Mouse (Mus musculus): ENCODE results near the gene Sh3bp5l. TPM values are rescaled to one million over a fixed set of nuclear protein-coding genes. Genes with fewer than 3 reads are reported as not detected.
A peak's percentile ranks its signal among the peaks of the same experiment; 100 is the strongest.

Gene Sh3bp5l
- polyA plus RNA-seq (2014; fragmentation: Nextera tagmentation; extraction: Ambion mirVana): 26.8 and 34.2 TPM in 2 replicates

DNA sequence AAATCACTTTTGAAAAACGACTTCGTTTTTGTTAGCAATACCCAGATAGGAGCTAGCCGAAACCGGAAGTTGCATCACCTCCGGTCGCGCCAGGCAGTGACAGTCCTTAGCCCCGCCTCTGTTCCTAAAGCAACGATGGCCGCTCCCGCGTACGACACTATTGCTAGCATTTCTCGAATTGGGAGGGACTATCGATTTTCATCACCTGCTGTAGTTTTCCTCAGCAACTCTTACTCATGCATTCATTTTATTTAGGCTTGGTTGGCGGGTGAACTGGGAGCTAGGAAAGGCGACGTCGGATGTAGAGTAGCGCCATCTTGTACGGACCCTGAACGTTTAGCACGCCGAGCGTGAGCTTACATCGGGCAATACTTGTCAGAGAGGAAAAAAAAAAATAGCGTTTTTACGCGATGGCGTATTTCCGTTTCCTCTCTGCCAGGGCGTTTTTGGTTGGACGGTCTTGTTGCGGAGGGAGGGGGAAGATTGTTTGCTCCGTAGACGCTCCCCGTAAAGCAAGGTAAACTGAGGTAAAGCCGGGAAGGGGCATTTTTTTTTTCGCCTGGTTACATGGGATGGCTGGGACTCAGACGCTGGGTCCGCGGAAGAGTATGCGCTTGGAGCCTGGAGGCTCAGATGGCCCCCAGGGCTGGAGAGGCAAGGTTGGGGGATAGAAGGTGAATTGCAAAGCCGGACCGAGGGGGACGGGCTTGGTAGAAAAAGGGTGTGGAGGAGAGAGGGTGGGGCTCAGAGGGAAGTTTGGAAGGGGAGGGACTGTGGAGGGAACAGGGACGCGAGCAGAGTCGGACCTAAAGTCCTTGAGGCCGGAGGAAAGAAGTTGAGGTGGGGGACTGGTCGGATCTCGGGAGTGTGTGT is at the start of gene Sh3bp5l, which contains the start of gene Zfp672:
Sh3bp5l (plus strand) TSS at position 449 of the 873 bp plus-strand sequence.
Zfp672 (minus strand) TSS at position 64 of the 873 bp plus-strand sequence.
- Histone ChIP-seq H3K9ac (ENCODE audit: low read length) (peak within 1 kb of the TSS; percentile 90), H3K36me3 (ENCODE audit: control insufficient read depth, insufficient read depth, low read length) (peaks cover 7% of the 10 kb centered on the region; the same call in 1 of the 2 replicates), H3K4me3 (ENCODE audit: low read depth, low read length) (peak within 1 kb of the TSS; percentile 91), H3K4me1 (ENCODE audit: control insufficient read depth, insufficient read depth, low read length) (peaks cover 18% of the 10 kb centered on the region), H3K9me3 (ENCODE audit: control insufficient read depth, low read length) (no peaks in the 10 kb centered on the region; the same call in 1 of the 2 replicates), H3K4me2 (peak within 1 kb of the TSS; percentile 92), H3K27ac (ENCODE audit: low read depth, low read length) (peak within 1 kb of the TSS; percentile 56; the same call in 1 of the 2 replicates), H3K27me3 (ENCODE audit: control insufficient read depth, insufficient read depth, low read length) (no peaks in the 10 kb centered on the region)
- DNase-seq (ENCODE audit: low spot score, missing footprints): peak; percentile 99
- ATAC-seq (ENCODE audit: low FRiP score): peak; percentile 93
- under 1% methylated on average over 52 of the region's 52 CpGs for WGBS

DNA sequence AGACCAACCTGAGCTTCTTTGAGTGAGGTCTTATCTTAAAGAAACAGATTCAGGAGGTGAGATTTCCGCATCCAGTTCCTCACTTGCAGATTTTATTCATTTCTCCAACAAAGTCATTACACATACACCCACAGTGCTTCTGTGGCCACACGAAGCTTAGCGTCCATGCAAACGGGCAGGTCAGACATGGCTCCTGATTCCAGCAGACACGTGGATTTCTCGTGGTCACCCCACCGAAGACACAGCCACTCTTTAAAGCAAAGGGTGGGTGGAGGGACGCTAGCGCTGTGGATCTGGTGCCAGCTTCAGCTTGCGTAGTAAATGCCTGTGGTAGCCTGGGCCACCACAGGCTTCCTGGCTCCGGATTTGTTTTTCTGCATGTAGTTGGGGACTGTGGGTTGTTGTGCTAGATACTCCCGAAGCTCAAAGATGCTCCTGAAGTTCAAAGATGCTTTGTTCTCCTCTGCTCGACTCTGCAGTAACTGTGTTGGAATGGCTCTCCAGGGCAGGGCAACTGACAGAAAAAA is 48.5 kb upstream of the Sh3bp5l start:
- no peaks in the 10 kb centered on the region for H3K27me3 ChIP-seq (ENCODE audit: control insufficient read depth, insufficient read depth, low read length)
- no peak overlapping the region for H3K27ac ChIP-seq (ENCODE audit: low read depth, low read length)
- no peak for ATAC-seq (ENCODE audit: low FRiP score)
- H3K9ac ChIP-seq (ENCODE audit: low read length): no peak overlapping the region
- DNase-seq (ENCODE audit: low spot score, missing footprints): no peak
- H3K4me3 ChIP-seq (ENCODE audit: low read depth, low read length): no peak overlapping the region
- WGBS: 89% methylated on average over 13 of the region's 13 CpGs
- H3K9me3 ChIP-seq (ENCODE audit: control insufficient read depth, low read length): no peaks in the 10 kb centered on the region
- H3K4me1 ChIP-seq (ENCODE audit: control insufficient read depth, insufficient read depth, low read length): no peaks in the 10 kb centered on the region
- H3K4me2 ChIP-seq: no peak overlapping the region
- H3K36me3 ChIP-seq (ENCODE audit: control insufficient read depth, insufficient read depth, low read length): no peaks in the 10 kb centered on the region

DNA sequence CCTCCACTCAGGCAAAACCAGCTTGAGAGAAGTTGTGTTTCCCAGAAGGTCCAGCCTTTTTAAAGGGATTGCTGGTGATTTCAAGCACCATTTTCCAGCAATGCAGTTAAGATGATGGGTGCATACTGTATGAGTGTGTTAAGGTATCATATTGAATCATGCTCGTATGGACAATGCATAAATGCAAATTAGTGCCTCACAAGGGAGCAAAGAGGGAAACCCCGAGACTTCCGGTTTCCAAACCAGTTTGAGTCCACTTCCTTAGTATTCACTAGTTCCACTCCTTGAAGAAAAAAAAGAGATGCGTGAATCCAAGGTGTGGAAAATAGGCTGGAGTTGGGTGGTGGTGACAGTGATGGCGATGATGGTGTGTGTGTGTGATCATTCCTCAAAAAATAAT is 48.0 kb upstream of the Sh3bp5l start:
- Histone ChIP-seq H3K36me3 (ENCODE audit: control insufficient read depth, insufficient read depth, low read length) (no peaks in the 10 kb centered on the region), H3K9ac (ENCODE audit: low read length) (no peak overlapping the region), H3K27me3 (ENCODE audit: control insufficient read depth, insufficient read depth, low read length) (no peaks in the 10 kb centered on the region), H3K27ac (ENCODE audit: low read depth, low read length) (no peak overlapping the region), H3K4me2 (no peak overlapping the region), H3K4me3 (ENCODE audit: low read depth, low read length) (no peak overlapping the region), H3K4me1 (ENCODE audit: control insufficient read depth, insufficient read depth, low read length) (no peaks in the 10 kb centered on the region), H3K9me3 (ENCODE audit: control insufficient read depth, low read length) (no peaks in the 10 kb centered on the region)
- 85% methylated on average over 5 of the region's 5 CpGs for WGBS
- DNase-seq (ENCODE audit: low spot score, missing footprints) (no peak), ATAC-seq (ENCODE audit: low FRiP score) (no peak)

DNA sequence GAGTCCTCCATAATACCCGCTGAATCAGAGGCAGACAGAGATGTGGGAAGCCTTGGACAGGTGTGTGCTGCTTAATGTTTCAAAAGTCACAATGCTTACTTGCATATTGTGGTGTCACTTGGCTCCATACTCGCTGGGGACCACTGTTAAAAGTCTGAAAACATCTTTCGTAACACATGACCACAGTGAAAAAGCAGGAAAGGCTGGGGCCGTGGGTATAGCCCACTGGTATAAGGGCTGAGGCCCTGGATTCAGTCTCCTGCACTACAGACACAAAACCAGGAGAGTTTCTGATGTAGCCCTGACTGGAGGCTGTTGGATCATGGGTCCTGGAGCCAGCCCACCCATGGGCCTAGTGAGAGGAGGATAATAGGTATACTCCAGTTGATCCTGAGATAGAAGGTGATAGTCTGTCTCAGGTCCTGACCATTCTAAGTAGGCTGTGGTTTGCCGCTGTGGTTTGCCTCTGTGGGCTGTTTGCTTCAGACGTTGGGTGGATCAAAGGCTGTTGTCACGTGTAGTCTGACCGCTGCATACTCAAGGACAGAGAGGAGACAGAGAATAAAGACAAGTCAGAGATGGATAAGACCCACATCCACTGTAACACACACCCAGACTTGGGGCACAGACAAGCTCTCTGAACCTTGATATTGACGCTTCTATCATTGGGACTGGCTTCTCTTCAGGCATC is 40.4 kb upstream of the Sh3bp5l start:
- no peak overlapping the region for H3K4me2 ChIP-seq
- no peak overlapping the region for H3K9ac ChIP-seq (ENCODE audit: low read length)
- H3K4me1 ChIP-seq (ENCODE audit: control insufficient read depth, insufficient read depth, low read length): no peaks in the 10 kb centered on the region
- no peak for ATAC-seq (ENCODE audit: low FRiP score)
- no peak overlapping the region for H3K27ac ChIP-seq (ENCODE audit: low read depth, low read length)
- no peaks in the 10 kb centered on the region for H3K27me3 ChIP-seq (ENCODE audit: control insufficient read depth, insufficient read depth, low read length)
- WGBS: 80% methylated on average over 9 of the region's 9 CpGs
- no peaks in the 10 kb centered on the region for H3K9me3 ChIP-seq (ENCODE audit: control insufficient read depth, low read length)
- H3K36me3 ChIP-seq (ENCODE audit: control insufficient read depth, insufficient read depth, low read length): no peaks in the 10 kb centered on the region
- DNase-seq (ENCODE audit: low spot score, missing footprints): no peak
- H3K4me3 ChIP-seq (ENCODE audit: low read depth, low read length): no peak overlapping the region

GRCm38 (mm10) chr11:58290812-58291211 is 39.7 kb upstream of the Sh3bp5l start:
- Histone ChIP-seq H3K4me3 (ENCODE audit: low read depth, low read length) (no peak overlapping the region), H3K36me3 (ENCODE audit: control insufficient read depth, insufficient read depth, low read length) (no peaks in the 10 kb centered on the region), H3K9ac (ENCODE audit: low read length) (no peak overlapping the region), H3K27me3 (ENCODE audit: control insufficient read depth, insufficient read depth, low read length) (no peaks in the 10 kb centered on the region), H3K9me3 (ENCODE audit: control insufficient read depth, low read length) (no peaks in the 10 kb centered on the region), H3K27ac (ENCODE audit: low read depth, low read length) (no peak overlapping the region), H3K4me1 (ENCODE audit: control insufficient read depth, insufficient read depth, low read length) (no peaks in the 10 kb centered on the region), H3K4me2 (no peak overlapping the region)
- 90% methylated on average over 4 of the region's 4 CpGs for WGBS
- ATAC-seq (ENCODE audit: low FRiP score): no peak
- no peak for DNase-seq (ENCODE audit: low spot score, missing footprints)

GRCm38 (mm10) chr11:58292791-58293190 is 37.7 kb upstream of the Sh3bp5l start:
- Histone ChIP-seq H3K27me3 (ENCODE audit: control insufficient read depth, insufficient read depth, low read length) (no peaks in the 10 kb centered on the region), H3K4me2 (no peak overlapping the region), H3K4me1 (ENCODE audit: control insufficient read depth, insufficient read depth, low read length) (no peaks in the 10 kb centered on the region), H3K9ac (ENCODE audit: low read length) (no peak overlapping the region), H3K4me3 (ENCODE audit: low read depth, low read length) (no peak overlapping the region), H3K36me3 (ENCODE audit: control insufficient read depth, insufficient read depth, low read length) (no peaks in the 10 kb centered on the region), H3K27ac (ENCODE audit: low read depth, low read length) (no peak overlapping the region), H3K9me3 (ENCODE audit: control insufficient read depth, low read length) (no peaks in the 10 kb centered on the region)
- WGBS: 50% methylated on average over 4 of the region's 4 CpGs
- ATAC-seq (ENCODE audit: low FRiP score): no peak
- no peak for DNase-seq (ENCODE audit: low spot score, missing footprints)

- H3K4me3 ChIP-seq (ENCODE audit: low read depth, low read length): no peak overlapping the region
- H3K27me3 ChIP-seq (ENCODE audit: control insufficient read depth, insufficient read depth, low read length): no peaks in the 10 kb centered on the region
- H3K9me3 ChIP-seq (ENCODE audit: control insufficient read depth, low read length): no peaks in the 10 kb centered on the region
- no peak overlapping the region for H3K4me2 ChIP-seq
- H3K36me3 ChIP-seq (ENCODE audit: control insufficient read depth, insufficient read depth, low read length): no peaks in the 10 kb centered on the region
- no peak for DNase-seq (ENCODE audit: low spot score, missing footprints)
- no peak overlapping the region for H3K27ac ChIP-seq (ENCODE audit: low read depth, low read length)
- WGBS: 24% methylated on average over 6 of the region's 6 CpGs
- no peak for ATAC-seq (ENCODE audit: low FRiP score)
- no peak overlapping the region for H3K9ac ChIP-seq (ENCODE audit: low read length)
- H3K4me1 ChIP-seq (ENCODE audit: control insufficient read depth, insufficient read depth, low read length): no peaks in the 10 kb centered on the region
Observed at GRCm38 (mm10) chr11:58297396-58297795, 33.1 kb upstream of the Sh3bp5l start.

DNA sequence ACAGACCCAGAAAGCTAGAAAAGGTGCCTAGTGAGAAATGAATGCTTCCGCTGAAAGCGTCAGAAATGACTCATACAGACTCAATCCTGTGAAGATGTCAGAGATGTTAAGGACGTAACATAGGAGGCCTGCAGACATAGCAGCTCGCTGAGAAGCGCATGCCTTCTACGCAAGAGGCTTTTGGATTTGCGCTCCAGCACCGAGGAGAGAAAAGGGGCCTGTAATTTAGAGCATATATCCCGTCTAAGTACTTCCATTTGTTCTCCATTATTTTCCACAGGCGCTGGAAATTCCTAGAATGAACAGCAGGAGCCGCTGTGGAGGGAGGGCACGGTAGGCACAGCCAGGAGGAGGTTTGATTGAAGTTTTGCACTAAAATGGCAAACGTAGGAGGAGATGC is 29.5 kb upstream of the Sh3bp5l start:
- DNase-seq (ENCODE audit: low spot score, missing footprints) (peak; percentile 99), ATAC-seq (ENCODE audit: low FRiP score) (no peak)
- 14% methylated on average over 13 of the region's 13 CpGs for WGBS
- Histone ChIP-seq H3K4me2 (peak overlapping the region; percentile 29), H3K27me3 (ENCODE audit: control insufficient read depth, insufficient read depth, low read length) (no peaks in the 10 kb centered on the region), H3K36me3 (ENCODE audit: control insufficient read depth, insufficient read depth, low read length) (no peaks in the 10 kb centered on the region), H3K27ac (ENCODE audit: low read depth, low read length) (no peak overlapping the region), H3K9me3 (ENCODE audit: control insufficient read depth, low read length) (no peaks in the 10 kb centered on the region), H3K4me1 (ENCODE audit: control insufficient read depth, insufficient read depth, low read length) (peaks cover 4% of the 10 kb centered on the region; the same call in 1 of the 2 replicates), H3K4me3 (ENCODE audit: low read depth, low read length) (peak overlapping the region; percentile 57; the same call in 1 of the 2 replicates), H3K9ac (ENCODE audit: low read length) (0 out of 2 replicates have a peak overlapping the region, but pooled peaks have one; percentile 33)

Data from midbrain, embryonic 11.5 days (tissue).